Comparison of ENCODE assay signal across 12 mouse cellular contexts in the genomic region with DNA sequence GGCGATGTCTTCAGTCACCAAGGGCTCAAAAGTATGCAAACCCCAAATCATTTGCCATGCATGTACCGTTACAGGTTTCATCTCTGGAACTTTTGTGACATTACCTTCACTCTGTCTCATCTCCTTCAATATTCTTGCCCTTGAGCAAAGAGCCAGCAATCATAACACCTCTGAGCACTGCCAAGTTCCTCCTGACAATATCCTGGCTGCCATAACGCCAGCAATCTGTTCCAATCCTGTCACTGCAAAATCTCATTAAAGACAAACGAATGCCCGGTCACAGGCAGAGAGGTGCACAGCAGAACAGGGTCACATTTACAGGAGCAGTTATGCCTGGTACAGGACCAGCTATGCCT.
DNase-seq lines count a peak whose midpoint lies in the region; ATAC-seq lines count a peak whose summit lies in the region.
"Had no signal": no experiment of that assay in that cellular context is flagged by ENCODE, and none has a peak within 500 bp of the region (broad histone marks: within the 10 kb centered on the region; RNA-seq: fewer than 3 reads in every experiment).

No protein-coding gene starts in this region.

- H3K9ac ChIP-seq in midbrain, embryonic 14.5 days (replicated peaks; ENCODE audit: low read length) = no peak overlapping the region
- no peak overlapping the region for H3K9ac ChIP-seq in midbrain, embryonic 13.5 days (replicated peaks)
- H3K9ac ChIP-seq in forebrain, embryonic 16.5 days (replicated peaks; ENCODE audit: low read depth, low read length) = no peak overlapping the region

- no peaks in the 10 kb centered on the region for H3K27me3 ChIP-seq in midbrain, embryonic 14.5 days (ENCODE audit: control insufficient read depth, insufficient read depth, low read length)
- no peaks in the 10 kb centered on the region for H3K27me3 ChIP-seq in midbrain, embryonic 13.5 days
- H3K27me3 ChIP-seq in forebrain, embryonic 16.5 days (replicated peaks; ENCODE audit: control insufficient read depth, insufficient read depth, low read length) = no peaks in the 10 kb centered on the region
- H3K27me3 ChIP-seq: CH12.LX had no signal

- H3K9me3 ChIP-seq in midbrain, embryonic 14.5 days (ENCODE audit: control insufficient read depth, low read length) = no peaks in the 10 kb centered on the region
- H3K9me3 ChIP-seq in midbrain, embryonic 13.5 days = no peaks in the 10 kb centered on the region
- no peaks in the 10 kb centered on the region for H3K9me3 ChIP-seq in forebrain, embryonic 16.5 days (ENCODE audit: control insufficient read depth, low read length)

- H3K36me3 ChIP-seq in midbrain, embryonic 14.5 days (ENCODE audit: control insufficient read depth, insufficient read depth, low read length) = no peaks in the 10 kb centered on the region
- H3K36me3 ChIP-seq in midbrain, embryonic 13.5 days = no peaks in the 10 kb centered on the region
- no peaks in the 10 kb centered on the region for H3K36me3 ChIP-seq in forebrain, embryonic 16.5 days (ENCODE audit: control insufficient read depth, insufficient read depth)

- H3K4me2 ChIP-seq in midbrain, embryonic 14.5 days (ENCODE audit: low read length) = no peak overlapping the region
- H3K4me2 ChIP-seq in midbrain, embryonic 13.5 days (replicated peaks) = no peak overlapping the region
- peak overlapping the region; percentile 20; the same call in 1 of the 2 replicates for H3K4me2 ChIP-seq in forebrain, embryonic 16.5 days (ENCODE audit: low read length)
- H3K4me2 ChIP-seq: liver, embryonic 11.5 days had no signal

- DNase-seq in heart, adult 18-20 months = peak; percentile 3 to 35
- DNase-seq in heart, postnatal 4 days = no peak
- DNase-seq in midbrain, embryonic 14.5 days = peak; percentile 4
- peak; percentile 56 to 70 for DNase-seq in layer of hippocampus, postnatal 14 days (ENCODE audit: low spot score in 2 of 2)
- DNase-seq in retina, postnatal 1 day = no peak
- DNase-seq: adrenal gland, postnatal 36 days had no signal

- no peaks in the 10 kb centered on the region for H3K4me1 ChIP-seq in midbrain, embryonic 14.5 days (ENCODE audit: control insufficient read depth, insufficient read depth, low read length)
- peaks cover 5% of the 10 kb centered on the region; the same call in 1 of the 2 replicates for H3K4me1 ChIP-seq in midbrain, embryonic 13.5 days (replicated peaks)
- peaks cover 14% of the 10 kb centered on the region for H3K4me1 ChIP-seq in forebrain, embryonic 16.5 days (replicated peaks; ENCODE audit: control insufficient read depth, insufficient read depth, low read length)

- no peak overlapping the region for H3K4me3 ChIP-seq in midbrain, embryonic 14.5 days (replicated peaks; ENCODE audit: low read depth, low read length)
- H3K4me3 ChIP-seq in midbrain, embryonic 13.5 days (replicated peaks) = no peak overlapping the region
- H3K4me3 ChIP-seq in forebrain, embryonic 16.5 days (replicated peaks; ENCODE audit: low read length) = no peak overlapping the region

- WGBS in midbrain, embryonic 14.5 days = 68% methylated on average over 5 of the region's 5 CpGs
- 75% methylated on average over 5 of the region's 5 CpGs for WGBS in midbrain, embryonic 13.5 days
- 16% methylated on average over 5 of the region's 5 CpGs for WGBS in forebrain, embryonic 16.5 days

- peak; percentile 44; the same call in 1 of the 2 replicates for ATAC-seq in midbrain, embryonic 14.5 days (ENCODE audit: low FRiP score, low TSS enrichment)
- ATAC-seq in midbrain, embryonic 13.5 days = no peak
- peak; percentile 84 for ATAC-seq in forebrain, embryonic 16.5 days
- ATAC-seq: intestine, postnatal 0 days; lung, postnatal 0 days had no signal

- H3K27ac ChIP-seq in midbrain, embryonic 14.5 days (replicated peaks; ENCODE audit: low read depth, low read length) = no peak overlapping the region
- H3K27ac ChIP-seq in midbrain, embryonic 13.5 days = no peak overlapping the region
- peak overlapping the region; percentile 24 for H3K27ac ChIP-seq in forebrain, embryonic 16.5 days (ENCODE audit: low read length)

Comparison
In these comparisons a context has a peak if more than half of its experiments do, and no peak if none do; other contexts are left out.
1. DNase-seq: peak in heart, adult 18-20 months (2 of 2), midbrain, embryonic 14.5 days (single experiment) and layer of hippocampus, postnatal 14 days (2 of 2); none in heart, postnatal 4 days (single experiment) and retina, postnatal 1 day (single experiment).